Mouse (Mus musculus): ENCODE results near the gene Srrm2. TPM values are rescaled to one million over a fixed set of nuclear protein-coding genes. Genes with fewer than 3 reads are reported as not detected.

Srrm2 gene
- polyA plus RNA-seq, 1 experiment, result 681 TPM

DNA sequence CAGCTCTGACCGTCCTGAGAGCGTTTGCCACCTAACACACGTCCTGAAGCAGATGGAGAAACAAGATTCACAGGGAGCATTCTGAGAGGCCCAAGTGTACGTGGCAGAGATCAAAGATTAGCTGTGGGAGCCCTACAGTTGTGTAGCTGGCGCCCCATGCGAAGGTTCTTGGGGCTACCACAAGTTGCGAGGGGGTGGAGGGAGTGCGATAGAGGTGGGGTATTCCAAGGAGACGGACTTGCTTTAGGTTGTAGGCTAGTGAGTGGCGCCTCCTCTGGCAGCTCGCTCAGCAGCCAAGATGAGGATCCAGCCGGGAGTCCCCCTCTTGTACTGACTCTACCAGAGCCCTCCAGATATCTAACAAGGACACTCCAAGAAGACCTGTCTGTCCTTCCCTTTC lies 44.0 kb upstream of the Srrm2 start:
- TF ChIP-seq POLR2A (IDR thresholded peaks at IDR 0.05; ENCODE audit: borderline replicate concordance, extremely low read depth, low read depth, low read length) (no peak), CTCF (IDR thresholded peaks at IDR 0.05; ENCODE audit: insufficient read depth, low read length) (0 out of 2 replicates have a peak, but pooled peaks have one; percentile 4)
- Histone ChIP-seq H3K4me1 (ENCODE audit: control insufficient read depth, insufficient read depth, low read length) (peaks cover 12% of the 10 kb centered on the region), H3K4me3 (replicated peaks; ENCODE audit: extremely low read depth, low read depth, low read length) (no peak overlapping the region)
- WGBS, result 19% methylated on average over 12 of the region's 12 CpGs
- DNase-seq, result no peak

DNA sequence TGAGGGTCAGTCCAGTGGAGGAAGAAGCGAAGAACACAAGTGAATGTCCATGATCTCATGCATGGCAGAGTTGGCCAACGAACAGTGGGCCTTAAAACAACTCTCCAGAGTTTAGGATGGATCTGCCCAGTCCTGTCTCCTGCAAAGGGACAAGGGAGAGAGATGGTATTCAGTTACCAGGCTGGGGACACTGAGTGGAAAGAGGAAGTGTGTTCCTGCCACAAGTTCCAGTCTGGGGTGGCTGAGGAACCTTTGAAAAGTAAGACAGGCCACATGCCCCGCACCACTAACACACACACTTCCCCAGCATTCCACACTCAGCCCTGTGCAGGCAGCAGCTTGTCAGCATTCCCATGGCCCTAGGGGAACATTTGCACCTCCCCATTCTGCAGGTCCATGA lies 43.6 kb upstream of the Srrm2 start:
- 81% methylated on average over 3 of the region's 3 CpGs for WGBS
- TF ChIP-seq POLR2A (IDR thresholded peaks at IDR 0.05; ENCODE audit: borderline replicate concordance, extremely low read depth, low read depth, low read length) (no peak), CTCF (IDR thresholded peaks at IDR 0.05; ENCODE audit: insufficient read depth, low read length) (no peak)
- H3K4me3 ChIP-seq (replicated peaks; ENCODE audit: extremely low read depth, low read depth, low read length), result no peak overlapping the region

DNA sequence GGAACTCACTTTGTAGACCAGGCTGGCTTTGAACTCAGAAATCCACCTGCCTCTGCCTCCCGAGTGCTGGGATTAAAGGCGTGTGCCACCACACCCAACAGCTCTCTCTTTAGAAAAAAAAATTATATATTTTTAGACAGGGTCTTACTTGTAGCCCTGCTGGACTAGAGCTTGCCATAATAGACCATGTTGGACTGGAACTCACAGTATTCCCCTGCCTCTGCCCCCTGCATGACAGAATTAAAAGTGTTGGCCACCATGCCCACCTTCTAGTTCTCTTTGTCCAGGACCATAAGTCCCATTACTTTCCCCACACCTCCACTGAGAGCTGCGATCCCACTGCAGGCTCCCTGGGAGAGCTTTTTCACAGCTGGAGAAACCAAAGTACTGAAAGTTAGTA lies 42.9 kb upstream of the Srrm2 start:
- TF ChIP-seq CTCF (IDR thresholded peaks at IDR 0.05; ENCODE audit: insufficient read depth, low read length) (no peak), POLR2A (IDR thresholded peaks at IDR 0.05; ENCODE audit: borderline replicate concordance, extremely low read depth, low read depth, low read length) (no peak)
- Histone ChIP-seq H3K4me3 (replicated peaks; ENCODE audit: extremely low read depth, low read depth, low read length) (no peak overlapping the region), H3K4me1 (ENCODE audit: control insufficient read depth, insufficient read depth, low read length) (peaks cover 6% of the 10 kb centered on the region)
- no peak for DNase-seq
- 79% methylated on average over 3 of the region's 3 CpGs for WGBS

More for the DNA sequence above, 43.6 kb upstream of the Srrm2 start:
- peaks cover 12% of the 10 kb centered on the region for H3K4me1 ChIP-seq (ENCODE audit: control insufficient read depth, insufficient read depth, low read length)
- no peak for DNase-seq

DNA sequence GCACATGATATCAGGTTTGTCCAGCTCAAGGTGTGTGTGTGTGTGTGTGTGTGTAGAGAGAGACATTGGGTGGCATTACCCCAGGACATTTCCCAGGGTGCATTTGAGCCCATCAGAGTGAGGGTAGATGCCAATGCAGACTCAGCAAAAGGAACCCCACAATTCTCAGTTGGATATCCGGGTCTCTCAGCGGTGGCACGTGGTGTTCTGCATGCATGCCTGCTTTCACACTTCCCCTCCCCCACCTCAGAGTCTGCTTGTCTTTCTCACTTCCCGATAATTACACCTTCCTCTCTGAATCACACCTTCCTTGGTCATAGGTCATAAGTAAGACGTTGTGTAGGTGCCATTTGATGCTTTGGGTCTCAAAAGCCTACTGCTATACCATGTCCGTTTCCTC lies 42.3 kb upstream of the Srrm2 start:
- WGBS, result 19% methylated on average over 6 of the region's 6 CpGs
- TF ChIP-seq POLR2A (IDR thresholded peaks at IDR 0.05; ENCODE audit: borderline replicate concordance, extremely low read depth, low read depth, low read length), result no peak
- TF ChIP-seq CTCF (IDR thresholded peaks at IDR 0.05; ENCODE audit: insufficient read depth, low read length), result no peak

DNA sequence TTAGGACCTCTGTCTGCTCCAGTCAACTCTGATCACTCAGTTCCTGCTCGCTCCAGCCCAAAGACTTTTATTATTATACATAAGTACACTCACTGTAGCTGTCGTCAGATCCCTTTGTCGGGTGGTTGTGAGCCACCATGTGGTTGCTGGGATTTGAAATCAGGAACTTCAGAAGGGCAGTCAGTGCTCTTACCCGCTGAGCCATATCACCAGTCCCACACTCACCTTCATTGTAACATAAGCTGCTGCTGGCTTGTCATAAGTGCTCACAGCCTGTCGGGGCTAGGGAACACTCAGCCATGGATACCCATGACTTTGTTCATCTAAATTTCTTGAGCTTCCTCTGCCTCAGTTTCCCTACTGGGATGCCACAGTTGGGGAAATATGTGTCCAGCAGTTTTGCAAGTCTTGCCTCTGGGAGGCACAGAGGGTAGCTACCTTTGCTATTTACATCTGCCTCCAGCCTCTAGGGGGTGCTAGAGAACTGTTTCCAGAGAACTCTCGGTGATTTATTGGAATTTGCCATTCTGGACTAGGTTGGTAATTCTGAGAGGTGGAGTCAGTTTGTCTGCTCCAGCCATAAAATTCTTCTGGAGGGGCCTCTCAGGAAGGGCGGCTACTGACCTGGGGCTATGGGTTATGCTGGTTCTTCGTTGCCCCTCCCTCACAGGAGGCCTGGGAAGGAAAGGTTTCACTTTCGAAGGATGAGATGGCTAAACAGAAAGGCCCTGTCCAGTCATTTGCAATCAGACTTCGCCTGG lies 41.5 kb upstream of the Srrm2 start:
- H3K4me1 ChIP-seq (ENCODE audit: control insufficient read depth, insufficient read depth, low read length), result peaks cover 4% of the 10 kb centered on the region; the same call in 1 of the 2 replicates
- 18% methylated on average over 10 of the region's 10 CpGs for WGBS
- DNase-seq, result peak; percentile 68
- H3K4me3 ChIP-seq (replicated peaks; ENCODE audit: extremely low read depth, low read depth, low read length), result peak overlapping the region; percentile 40
- no peak for TF ChIP-seq POLR2A (IDR thresholded peaks at IDR 0.05; ENCODE audit: borderline replicate concordance, extremely low read depth, low read depth, low read length)
- TF ChIP-seq CTCF (IDR thresholded peaks at IDR 0.05; ENCODE audit: insufficient read depth, low read length), result peak; percentile 45

More for the DNA sequence above, 42.3 kb upstream of the Srrm2 start:
- peaks cover 4% of the 10 kb centered on the region; the same call in 1 of the 2 replicates for H3K4me1 ChIP-seq (ENCODE audit: control insufficient read depth, insufficient read depth, low read length)
- H3K4me3 ChIP-seq (replicated peaks; ENCODE audit: extremely low read depth, low read depth, low read length), result no peak overlapping the region
- DNase-seq, result no peak

DNA sequence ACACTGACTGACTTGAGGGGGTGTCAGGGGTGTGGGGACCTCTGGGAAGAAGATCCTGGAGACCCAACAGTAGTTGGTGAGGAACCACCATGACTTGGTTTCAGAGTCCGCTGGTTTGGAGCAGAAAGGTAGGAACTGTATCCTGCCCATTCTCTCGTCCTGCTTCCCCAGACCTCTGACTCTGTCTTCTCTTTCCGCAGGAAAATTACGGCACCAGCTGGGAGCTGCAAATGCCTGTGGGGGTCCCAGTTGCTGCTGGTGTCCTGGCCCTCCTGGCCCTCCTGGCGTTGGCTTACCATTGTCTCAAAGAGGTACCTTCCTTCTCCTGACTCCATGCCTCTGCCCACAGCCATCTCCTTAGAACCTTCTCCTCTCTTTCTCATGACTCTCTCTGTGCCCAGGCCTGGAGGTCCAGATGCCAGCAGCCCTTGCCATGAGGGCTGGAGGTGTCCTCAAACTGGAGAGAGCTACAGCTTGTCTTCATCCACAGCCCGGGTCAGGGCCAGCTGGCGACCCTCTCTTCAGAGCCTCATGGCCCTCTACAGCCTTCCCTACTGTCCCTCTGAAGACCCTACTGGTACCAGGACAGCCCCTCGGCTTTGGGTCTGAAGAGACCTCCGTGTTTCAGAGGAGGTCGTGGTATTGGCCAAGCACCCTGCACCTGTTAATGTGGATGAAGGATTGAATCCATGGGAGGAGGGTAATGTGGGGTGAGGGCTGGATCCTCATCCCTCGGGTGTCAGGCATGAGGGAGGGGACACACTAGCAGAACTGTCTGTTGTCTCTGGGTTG lies 40.7 kb upstream of the Srrm2 start:
- TF ChIP-seq POLR2A (IDR thresholded peaks at IDR 0.05; ENCODE audit: borderline replicate concordance, extremely low read depth, low read depth, low read length), result 0 out of 2 replicates have a peak, but pooled peaks have one; percentile 25
- TF ChIP-seq CTCF (IDR thresholded peaks at IDR 0.05; ENCODE audit: insufficient read depth, low read length), result no peak
- H3K4me1 ChIP-seq (ENCODE audit: control insufficient read depth, insufficient read depth, low read length), result peaks cover 4% of the 10 kb centered on the region; the same call in 1 of the 2 replicates
- peak overlapping the region; percentile 40 for H3K4me3 ChIP-seq (replicated peaks; ENCODE audit: extremely low read depth, low read depth, low read length)
- WGBS, result 79% methylated on average over 11 of the region's 11 CpGs
- no peak for DNase-seq

DNA sequence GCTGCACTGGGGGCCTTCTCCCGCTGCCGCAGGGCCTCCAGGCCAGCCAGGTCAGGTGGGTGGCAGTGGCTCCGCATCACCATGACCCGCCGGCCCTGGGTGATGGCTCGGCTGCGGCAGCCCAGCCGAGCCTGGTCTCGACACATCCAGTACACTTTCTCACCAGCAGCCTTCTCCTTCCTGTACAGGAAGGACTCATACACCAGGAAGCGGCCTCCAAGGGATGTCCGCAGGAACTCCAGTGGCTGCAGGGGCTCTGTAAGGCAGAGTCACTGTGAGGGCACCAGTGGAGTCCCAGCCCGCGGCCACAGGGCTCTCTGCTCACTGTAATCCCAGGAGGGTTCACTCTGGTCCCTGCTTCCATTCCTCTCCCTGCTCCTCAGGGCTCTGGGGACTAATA lies 34.6 kb upstream of the Srrm2 start:
- no peak for TF ChIP-seq CTCF (IDR thresholded peaks at IDR 0.05; ENCODE audit: insufficient read depth, low read length)
- no peak for TF ChIP-seq POLR2A (IDR thresholded peaks at IDR 0.05; ENCODE audit: borderline replicate concordance, extremely low read depth, low read depth, low read length)
- DNase-seq, result no peak
- no peak overlapping the region for H3K4me3 ChIP-seq (replicated peaks; ENCODE audit: extremely low read depth, low read depth, low read length)
- 61% methylated on average over 13 of the region's 13 CpGs for WGBS
- H3K4me1 ChIP-seq (ENCODE audit: control insufficient read depth, insufficient read depth, low read length), result no peaks in the 10 kb centered on the region

DNA sequence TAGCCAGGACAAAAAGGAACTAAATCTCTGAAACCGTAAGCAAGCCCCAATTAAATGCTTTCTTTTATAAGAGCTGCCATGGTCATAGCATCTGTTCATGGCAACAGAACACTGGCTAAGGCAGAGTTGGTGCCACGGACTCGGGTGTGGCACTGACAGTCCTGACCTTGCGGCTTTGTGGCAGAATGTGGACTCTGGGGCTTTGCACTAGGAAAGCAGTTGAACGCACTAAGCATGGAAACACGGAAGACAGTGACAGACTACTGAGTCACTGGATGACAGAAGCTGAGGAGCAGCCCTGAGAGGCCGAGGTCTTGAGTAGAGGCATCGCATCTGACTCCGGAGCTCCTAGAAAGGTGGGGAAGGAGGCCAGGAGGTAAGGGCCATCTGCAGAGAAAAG lies 32.8 kb upstream of the Srrm2 start:
- no peak overlapping the region for H3K4me3 ChIP-seq (replicated peaks; ENCODE audit: extremely low read depth, low read depth, low read length)
- TF ChIP-seq POLR2A (IDR thresholded peaks at IDR 0.05; ENCODE audit: borderline replicate concordance, extremely low read depth, low read depth, low read length), result no peak
- no peak for TF ChIP-seq CTCF (IDR thresholded peaks at IDR 0.05; ENCODE audit: insufficient read depth, low read length)
- DNase-seq, result no peak
- H3K4me1 ChIP-seq (ENCODE audit: control insufficient read depth, insufficient read depth, low read length), result no peaks in the 10 kb centered on the region
- 93% methylated on average over 9 of the region's 9 CpGs for WGBS

DNA sequence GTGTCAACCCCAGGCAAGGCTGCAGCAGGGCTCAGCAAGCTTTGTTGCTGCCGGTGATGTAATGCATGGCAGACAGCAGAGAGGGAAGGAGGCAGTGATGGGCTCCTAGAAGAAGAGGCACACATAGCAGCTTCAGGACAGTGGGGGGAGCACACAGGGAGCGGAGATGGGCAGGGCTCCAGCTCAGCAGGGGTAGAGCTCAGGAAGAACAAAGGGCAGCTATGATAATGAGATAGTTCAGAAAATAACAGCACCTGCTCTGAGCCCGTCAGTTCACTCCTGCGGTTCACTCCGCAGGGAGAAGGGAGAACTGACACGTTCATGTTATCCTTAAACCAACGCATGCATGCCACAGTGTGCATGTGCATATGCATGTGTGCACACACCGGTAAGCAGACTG lies 31.5 kb upstream of the Srrm2 start:
- Histone ChIP-seq H3K4me3 (replicated peaks; ENCODE audit: extremely low read depth, low read depth, low read length) (no peak overlapping the region), H3K4me1 (ENCODE audit: control insufficient read depth, insufficient read depth, low read length) (no peaks in the 10 kb centered on the region)
- no peak for TF ChIP-seq CTCF (IDR thresholded peaks at IDR 0.05; ENCODE audit: insufficient read depth, low read length)
- no peak for TF ChIP-seq POLR2A (IDR thresholded peaks at IDR 0.05; ENCODE audit: borderline replicate concordance, extremely low read depth, low read depth, low read length)
- WGBS, result 91% methylated on average over 8 of the region's 8 CpGs
- DNase-seq, result no peak
